Mouse (Mus musculus) neural tube, embryonic 13.5 days (tissue): ENCODE measurements at regions not wholly inside any gene's neighbourhood (a gene's known extent, or its start where the extent isn't known, plus 50 kb on each side); places are given as distances from the start of the nearest gene placed in this dataset.

Experiments
- ATAC-seq: fragments of 200-750 bp; cut with Nextera tagmentation; 2 replicates; pipeline ENCODE4 v1.8.0; 2017; ENCODE audit warnings: low read depth, mild to moderate bottlenecking, moderate TSS enrichment, moderate library complexity
- H3K27ac ChIP-seq: fragments of 300-500 bp; sonication (generic); replicated peaks from 2 replicates; pipeline ENCODE4 v1.5.1; 2015; ENCODE audit warnings: moderate library complexity, mild to moderate bottlenecking, inconsistent platforms
- H3K27me3 ChIP-seq: fragments of 300-500 bp; sonication (generic); 2 replicates; pipeline ENCODE4 v1.6.1; 2015; ENCODE audit warnings: mild to moderate bottlenecking, inconsistent platforms
- H3K36me3 ChIP-seq: fragments of 300-500 bp; sonication (generic); 2 replicates; pipeline ENCODE4 v1.6.1; 2015; ENCODE audit warnings: mild to moderate bottlenecking, inconsistent platforms
- H3K4me1 ChIP-seq: fragments of 300-500 bp; sonication (generic); replicated peaks from 2 replicates; pipeline ENCODE4 v1.6.1; 2015; ENCODE audit warnings: inconsistent platforms
- H3K4me2 ChIP-seq: fragments of 300-500 bp; sonication (generic); 2 replicates; pipeline ENCODE4 v1.6.1; 2015; ENCODE audit warnings: inconsistent platforms, mild to moderate bottlenecking, moderate library complexity
- H3K4me3 ChIP-seq: fragments of 300-500 bp; sonication (generic); 2 replicates; pipeline ENCODE4 v1.5.1; 2015; ENCODE audit warnings: mild to moderate bottlenecking, inconsistent platforms
- H3K9ac ChIP-seq: fragments of 300-500 bp; sonication (generic); 2 replicates; pipeline ENCODE4 v1.6.1; 2015; ENCODE audit warnings: moderate library complexity, mild to moderate bottlenecking, inconsistent platforms
- H3K9me3 ChIP-seq: fragments of 300-500 bp; sonication (generic); 2 replicates; pipeline ENCODE4 v1.6.1; 2016; ENCODE audit warnings: inconsistent platforms
- WGBS: fragments of 180-500 bp; shearing (Covaris S2); methylation state at CpG from one replicate; pipeline ENCODE4 v1.1.7; 2015; 5-methylcytosine and 5-hydroxymethylcytosine counted together

- Histone ChIP-seq H3K27me3 (no peaks in the 10 kb centered on the region), H3K4me3 (no peak overlapping the region), H3K9me3 (no peaks in the 10 kb centered on the region), H3K4me2 (no peak overlapping the region), H3K9ac (no peak overlapping the region), H3K27ac (no peak overlapping the region), H3K36me3 (no peaks in the 10 kb centered on the region), H3K4me1 (no peaks in the 10 kb centered on the region)
- ATAC-seq, result no peak
- 97% methylated on average over 1 of the region's 1 CpGs for WGBS
Observed at GRCm38 (mm10) chr12:32273474-32273873, 65.0 kb upstream of the Pik3cg start.

- no peak overlapping the region for H3K9ac ChIP-seq
Observed at GRCm38 (mm10) chr12:32279861-32280260, 71.4 kb upstream of the Pik3cg start.

GRCm38 (mm10) chr12:32280309-32280708, 71.8 kb upstream of the Pik3cg start:
- H3K9me3 ChIP-seq, result no peaks in the 10 kb centered on the region
- no peaks in the 10 kb centered on the region for H3K36me3 ChIP-seq
- no peak overlapping the region for H3K9ac ChIP-seq
- 97% methylated on average over 2 of the region's 2 CpGs for WGBS
- H3K4me3 ChIP-seq, result no peak overlapping the region
- no peaks in the 10 kb centered on the region for H3K27me3 ChIP-seq
- no peak overlapping the region for H3K4me2 ChIP-seq
- H3K27ac ChIP-seq, result no peak overlapping the region
- no peaks in the 10 kb centered on the region for H3K4me1 ChIP-seq
- ATAC-seq, result no peak

More at GRCm38 (mm10) chr12:32279861-32280260, 71.4 kb upstream of the Pik3cg start:
- Histone ChIP-seq H3K36me3 (no peaks in the 10 kb centered on the region), H3K4me3 (no peak overlapping the region), H3K4me2 (no peak overlapping the region), H3K27ac (no peak overlapping the region), H3K27me3 (no peaks in the 10 kb centered on the region), H3K4me1 (no peaks in the 10 kb centered on the region), H3K9me3 (no peaks in the 10 kb centered on the region)
- no peak for ATAC-seq
- 82% methylated on average over 4 of the region's 4 CpGs for WGBS

- Histone ChIP-seq H3K4me1 (no peaks in the 10 kb centered on the region), H3K9me3 (no peaks in the 10 kb centered on the region), H3K4me2 (no peak overlapping the region), H3K36me3 (no peaks in the 10 kb centered on the region), H3K4me3 (no peak overlapping the region), H3K9ac (no peak overlapping the region), H3K27me3 (no peaks in the 10 kb centered on the region), H3K27ac (no peak overlapping the region)
- no peak for ATAC-seq
- WGBS, result 73% methylated on average over 5 of the region's 5 CpGs
Observed at GRCm38 (mm10) chr12:32282371-32283163, 74.1 kb upstream of the Pik3cg start.

GRCm38 (mm10) chr12:32285039-32285438, 76.6 kb upstream of the Pik3cg start:
- Histone ChIP-seq H3K4me3 (no peak overlapping the region), H3K4me2 (no peak overlapping the region), H3K27me3 (no peaks in the 10 kb centered on the region), H3K9ac (no peak overlapping the region), H3K27ac (no peak overlapping the region), H3K36me3 (no peaks in the 10 kb centered on the region), H3K9me3 (no peaks in the 10 kb centered on the region), H3K4me1 (no peaks in the 10 kb centered on the region)
- 76% methylated on average over 2 of the region's 2 CpGs for WGBS
- ATAC-seq, result no peak

GRCm38 (mm10) chr12:32286652-32287051, 78.2 kb upstream of the Pik3cg start:
- no peaks in the 10 kb centered on the region for H3K36me3 ChIP-seq
- no peak overlapping the region for H3K4me3 ChIP-seq
- no peaks in the 10 kb centered on the region for H3K4me1 ChIP-seq
- no peak overlapping the region for H3K4me2 ChIP-seq
- no peaks in the 10 kb centered on the region for H3K27me3 ChIP-seq
- H3K9me3 ChIP-seq, result no peaks in the 10 kb centered on the region
- WGBS, result 27% methylated on average over 5 of the region's 5 CpGs
- H3K27ac ChIP-seq, result no peak overlapping the region
- no peak for ATAC-seq
- no peak overlapping the region for H3K9ac ChIP-seq

GRCm38 (mm10) chr12:32291145-32291544, 82.7 kb upstream of the Pik3cg start:
- Histone ChIP-seq H3K4me2 (no peak overlapping the region), H3K4me3 (no peak overlapping the region), H3K27ac (no peak overlapping the region), H3K9ac (no peak overlapping the region), H3K27me3 (no peaks in the 10 kb centered on the region), H3K9me3 (no peaks in the 10 kb centered on the region), H3K4me1 (no peaks in the 10 kb centered on the region), H3K36me3 (no peaks in the 10 kb centered on the region)
- WGBS, result 80% methylated on average over 5 of the region's 5 CpGs
- no peak for ATAC-seq

GRCm38 (mm10) chr12:32291962-32292748, 83.7 kb upstream of the Pik3cg start:
- Histone ChIP-seq H3K27me3 (no peaks in the 10 kb centered on the region), H3K4me3 (peak overlapping the region; percentile 29), H3K9me3 (no peaks in the 10 kb centered on the region), H3K36me3 (no peaks in the 10 kb centered on the region), H3K4me1 (no peaks in the 10 kb centered on the region), H3K27ac (no peak overlapping the region), H3K9ac (peak overlapping the region; percentile 31; the same call in 1 of the 2 replicates), H3K4me2 (peak overlapping the region; percentile 54)
- WGBS, result 28% methylated on average over 18 of the region's 18 CpGs
- ATAC-seq, result peak; percentile 92

GRCm38 (mm10) chr12:32292749-32293128, 84.3 kb upstream of the Pik3cg start:
- no peak for ATAC-seq
- H3K27me3 ChIP-seq, result no peaks in the 10 kb centered on the region
- no peak overlapping the region for H3K9ac ChIP-seq
- H3K4me1 ChIP-seq, result no peaks in the 10 kb centered on the region
- H3K4me2 ChIP-seq, result no peak overlapping the region
- H3K4me3 ChIP-seq, result no peak overlapping the region
- no peaks in the 10 kb centered on the region for H3K9me3 ChIP-seq
- WGBS, result 75% methylated on average over 5 of the region's 5 CpGs
- H3K36me3 ChIP-seq, result no peaks in the 10 kb centered on the region
- H3K27ac ChIP-seq, result no peak overlapping the region

- H3K27ac ChIP-seq, result no peak overlapping the region
- H3K27me3 ChIP-seq, result no peaks in the 10 kb centered on the region
- no peaks in the 10 kb centered on the region for H3K4me1 ChIP-seq
- 97% methylated on average over 7 of the region's 7 CpGs for WGBS
- no peaks in the 10 kb centered on the region for H3K9me3 ChIP-seq
- no peak for ATAC-seq
- no peak overlapping the region for H3K4me2 ChIP-seq
- no peak overlapping the region for H3K4me3 ChIP-seq
- no peak overlapping the region for H3K9ac ChIP-seq
- H3K36me3 ChIP-seq, result no peaks in the 10 kb centered on the region
Observed at GRCm38 (mm10) chr12:32297431-32297830, 81.1 kb upstream of the Ccdc71l start.

GRCm38 (mm10) chr12:32299714-32300113, 78.8 kb upstream of the Ccdc71l start:
- WGBS, result 83% methylated on average over 2 of the region's 2 CpGs
- no peaks in the 10 kb centered on the region for H3K9me3 ChIP-seq
- no peak overlapping the region for H3K4me2 ChIP-seq
- no peaks in the 10 kb centered on the region for H3K36me3 ChIP-seq
- H3K4me1 ChIP-seq, result no peaks in the 10 kb centered on the region
- H3K27ac ChIP-seq, result no peak overlapping the region
- H3K27me3 ChIP-seq, result no peaks in the 10 kb centered on the region
- no peak for ATAC-seq
- no peak overlapping the region for H3K4me3 ChIP-seq
- no peak overlapping the region for H3K9ac ChIP-seq

GRCm38 (mm10) chr12:32305736-32306135, 72.8 kb upstream of the Ccdc71l start:
- ATAC-seq, result no peak
- Histone ChIP-seq H3K36me3 (no peaks in the 10 kb centered on the region), H3K27ac (no peak overlapping the region), H3K27me3 (no peaks in the 10 kb centered on the region), H3K9ac (no peak overlapping the region), H3K4me3 (no peak overlapping the region), H3K9me3 (no peaks in the 10 kb centered on the region), H3K4me1 (no peaks in the 10 kb centered on the region), H3K4me2 (no peak overlapping the region)
- 92% methylated on average over 5 of the region's 5 CpGs for WGBS
